Mouse (Mus musculus): ENCODE results near the gene S100a7a. TPM values are rescaled to one million over a fixed set of nuclear protein-coding genes. Genes with fewer than 3 reads are reported as not detected.

The S100a7a gene
- not detected in 2 replicates for polyA plus RNA-seq (2012)

DNA sequence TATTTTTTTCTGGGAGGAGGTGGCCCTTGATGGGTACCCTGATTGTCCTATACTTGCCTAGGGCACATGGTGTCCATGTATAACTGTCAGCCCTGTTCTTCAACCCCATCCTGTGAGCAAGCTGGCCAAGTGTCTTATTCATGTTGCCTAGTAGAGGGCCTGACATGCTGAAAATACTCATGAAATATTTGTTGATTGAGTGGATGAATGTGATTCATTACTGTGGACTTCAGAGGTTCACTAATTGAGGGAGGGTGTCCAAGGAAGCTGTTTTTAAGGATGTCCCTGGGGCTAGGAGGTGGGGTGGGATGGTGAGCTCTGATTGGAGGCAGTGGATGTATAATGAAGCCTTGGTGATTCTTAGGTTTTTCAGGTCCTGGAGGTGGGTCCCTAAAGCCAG is at the start of gene S100a7a:
Gene S100a7a, plus strand, starts transcription at position 301 of the 400 bp plus-strand sequence.
- TF ChIP-seq GATA1 (IDR thresholded peaks at IDR 0.05; ENCODE audit: low read length) = no peak

DNA sequence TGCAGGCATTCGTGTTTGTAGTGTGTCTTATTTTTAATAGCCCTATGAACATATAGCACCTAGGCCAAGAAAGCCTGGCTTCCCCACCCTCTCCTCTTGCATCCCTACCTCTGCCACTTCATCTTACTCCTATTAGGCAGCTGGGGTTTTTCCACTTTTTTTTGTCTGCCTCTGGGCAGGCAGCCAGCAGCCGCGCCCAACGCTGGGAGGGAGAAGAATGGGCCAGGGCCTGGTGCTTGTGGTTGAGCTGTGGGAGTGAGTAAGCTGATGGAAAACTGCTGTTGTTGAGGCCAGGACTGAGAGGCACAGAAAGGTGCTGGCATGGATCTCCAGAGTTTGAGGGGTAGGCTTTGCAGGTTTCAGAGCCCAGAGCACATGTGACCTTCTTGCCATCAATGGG is 49.4 kb upstream of the S100a7a start:
- no peak for TF ChIP-seq GATA1 (IDR thresholded peaks at IDR 0.05; ENCODE audit: low read length)

DNA sequence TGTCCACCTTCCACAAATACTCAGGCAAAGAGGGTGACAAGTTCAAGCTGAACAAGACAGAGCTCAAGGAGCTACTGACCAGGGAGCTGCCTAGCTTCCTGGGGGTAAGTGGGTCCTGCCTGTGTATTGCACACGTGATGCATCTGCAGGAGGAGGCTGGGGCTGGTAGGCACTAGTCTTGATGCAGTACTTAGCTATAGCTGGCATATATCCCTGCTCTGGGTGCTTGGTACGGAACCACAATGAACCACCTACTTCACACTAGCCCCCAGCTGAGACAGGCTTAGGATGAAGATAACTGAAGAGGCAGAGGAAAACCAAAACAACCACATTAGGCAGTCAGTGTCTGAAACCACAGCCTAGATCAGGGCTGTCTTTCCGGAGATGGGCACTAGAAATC is 48.8 kb upstream of the S100a7a start:
- no peak for TF ChIP-seq GATA1 (IDR thresholded peaks at IDR 0.05; ENCODE audit: low read length)

DNA sequence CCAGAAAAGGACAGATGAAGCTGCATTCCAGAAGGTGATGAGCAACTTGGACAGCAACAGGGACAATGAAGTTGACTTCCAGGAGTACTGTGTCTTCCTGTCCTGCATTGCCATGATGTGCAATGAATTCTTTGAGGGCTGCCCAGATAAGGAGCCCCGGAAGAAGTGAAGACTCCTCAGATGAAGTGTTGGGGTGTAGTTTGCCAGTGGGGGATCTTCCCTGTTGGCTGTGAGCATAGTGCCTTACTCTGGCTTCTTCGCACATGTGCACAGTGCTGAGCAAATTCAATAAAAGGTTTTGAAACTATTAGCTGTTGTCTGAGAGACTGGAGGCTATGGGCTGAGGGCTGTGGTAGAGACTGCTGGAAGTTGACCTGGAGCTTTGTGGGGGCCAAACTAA is 48.1 kb upstream of the S100a7a start:
- TF ChIP-seq GATA1 (IDR thresholded peaks at IDR 0.05; ENCODE audit: low read length) = no peak

DNA sequence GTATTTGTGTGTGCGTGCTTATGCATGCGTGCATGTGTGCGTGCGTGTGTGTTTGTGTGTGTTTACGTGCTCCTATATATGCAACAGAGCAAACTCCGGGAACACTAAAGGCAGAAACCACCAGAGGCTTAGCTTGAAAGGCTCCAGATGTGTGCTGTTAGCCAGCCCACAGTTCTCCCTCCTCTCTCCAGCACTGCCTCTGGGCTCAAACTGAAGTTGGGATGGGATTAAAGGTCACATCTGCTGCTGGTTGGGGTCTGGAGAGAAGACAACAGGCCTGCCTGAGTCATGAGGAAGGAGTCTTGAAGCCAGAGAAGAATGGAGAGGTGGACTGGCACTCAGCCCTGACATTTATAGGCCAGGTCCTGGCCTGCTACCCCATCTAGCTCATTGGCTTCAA is 47.6 kb upstream of the S100a7a start:
- no peak for TF ChIP-seq GATA1 (IDR thresholded peaks at IDR 0.05; ENCODE audit: low read length)

DNA sequence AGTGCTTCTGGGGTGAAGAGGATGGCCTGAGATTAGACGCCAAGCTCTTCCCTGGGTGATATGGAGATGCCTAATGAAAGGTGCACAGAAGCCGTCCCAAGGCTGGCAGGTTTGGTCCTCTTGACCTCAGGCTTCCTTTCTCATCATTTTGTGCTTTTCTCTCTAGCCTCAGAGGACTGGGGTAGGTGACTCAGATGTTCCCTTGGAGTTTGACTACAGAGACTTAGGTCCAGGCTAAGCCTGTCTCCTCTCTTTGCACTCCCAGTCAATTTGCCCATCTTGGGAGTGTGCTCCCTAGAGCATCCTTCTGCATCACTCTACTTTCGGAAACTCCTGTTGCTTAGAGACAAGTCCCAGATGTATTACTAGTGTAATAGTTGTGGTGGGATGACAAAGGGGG is 46.5 kb upstream of the S100a7a start:
- no peak for TF ChIP-seq GATA1 (IDR thresholded peaks at IDR 0.05; ENCODE audit: low read length)

DNA sequence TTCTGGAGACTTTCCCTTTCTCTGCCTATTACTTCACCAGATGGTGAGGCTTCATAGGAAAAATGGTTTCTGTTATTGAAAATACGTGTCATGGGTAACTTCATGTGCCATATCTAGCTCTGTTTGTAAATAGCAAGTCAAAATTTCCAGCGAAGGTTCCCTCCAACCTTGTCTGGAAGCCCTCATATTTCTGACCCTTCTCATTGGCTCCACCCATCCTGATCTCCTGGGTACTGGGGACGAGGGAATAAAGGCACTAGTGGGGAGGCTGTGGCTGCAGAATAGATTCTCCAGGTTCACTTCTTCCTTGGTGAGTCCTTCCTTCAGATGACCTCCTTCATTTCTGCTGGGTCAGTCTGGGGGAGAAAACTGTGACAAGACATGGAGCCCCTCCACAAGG is 45.6 kb upstream of the S100a7a start, which contains the start of gene S100a5:
Gene S100a5, plus strand, starts transcription at position 301 of the 400 bp plus-strand sequence.
- no peak for TF ChIP-seq GATA1 (IDR thresholded peaks at IDR 0.05; ENCODE audit: low read length)

DNA sequence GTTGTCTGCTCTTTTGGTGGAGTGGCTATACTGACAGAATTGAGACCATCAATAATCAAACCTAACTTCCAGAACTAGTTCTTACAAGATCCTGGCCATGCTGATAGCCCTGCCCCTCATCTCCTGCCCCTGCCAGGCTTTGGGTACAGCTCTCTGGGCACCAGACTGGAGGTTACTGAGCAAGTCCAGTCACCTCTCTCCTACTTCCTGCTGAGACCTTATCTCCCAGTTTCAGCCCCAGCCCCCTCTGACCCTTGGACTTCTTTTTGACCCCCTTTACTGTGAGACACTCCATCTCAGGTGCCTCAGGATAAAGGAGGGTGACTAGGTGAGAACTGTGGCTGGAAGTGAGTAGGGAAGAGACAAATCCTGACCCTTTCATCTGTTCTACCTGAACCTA is 44.7 kb upstream of the S100a7a start:
- no peak for TF ChIP-seq GATA1 (IDR thresholded peaks at IDR 0.05; ENCODE audit: low read length)

DNA sequence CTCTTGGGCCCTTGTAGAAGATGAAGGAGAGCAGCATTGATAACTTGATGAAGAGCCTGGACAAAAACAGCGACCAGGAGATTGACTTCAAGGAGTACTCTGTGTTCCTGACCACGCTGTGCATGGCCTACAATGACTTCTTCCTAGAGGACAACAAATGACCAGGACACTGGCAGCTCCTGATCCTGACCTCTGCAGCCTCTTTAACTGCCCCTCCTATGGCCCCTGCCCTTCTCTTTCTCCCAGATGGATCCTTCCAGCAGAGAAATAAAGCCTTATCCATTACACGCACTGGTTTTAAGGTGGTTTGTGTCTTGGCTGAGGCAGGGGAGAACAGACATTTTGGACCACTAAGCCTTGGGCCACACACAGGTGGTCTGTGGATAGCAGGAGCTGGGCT is 42.3 kb upstream of the S100a7a start:
- TF ChIP-seq GATA1 (IDR thresholded peaks at IDR 0.05; ENCODE audit: low read length) = no peak

DNA sequence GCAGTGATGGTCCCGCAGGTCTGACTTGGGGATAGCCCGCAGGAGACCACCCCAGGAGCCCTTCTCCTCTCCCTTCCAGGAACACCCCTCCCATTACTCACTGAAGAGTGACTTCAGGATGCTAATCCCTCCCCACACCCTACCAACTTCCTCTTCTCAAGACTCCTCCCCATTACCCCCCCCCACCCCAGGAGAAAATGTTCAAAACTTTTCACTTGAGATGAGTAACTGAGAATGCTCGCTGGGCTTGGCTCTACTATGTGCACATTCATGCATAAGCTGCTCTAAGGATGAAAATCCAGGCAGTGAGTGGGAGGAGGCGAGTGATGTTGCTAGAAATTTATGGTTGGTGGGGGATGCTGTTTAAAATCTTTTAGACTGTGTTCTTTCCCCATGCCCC is 41.8 kb upstream of the S100a7a start:
- TF ChIP-seq GATA1 (IDR thresholded peaks at IDR 0.05; ENCODE audit: low read length) = no peak

DNA sequence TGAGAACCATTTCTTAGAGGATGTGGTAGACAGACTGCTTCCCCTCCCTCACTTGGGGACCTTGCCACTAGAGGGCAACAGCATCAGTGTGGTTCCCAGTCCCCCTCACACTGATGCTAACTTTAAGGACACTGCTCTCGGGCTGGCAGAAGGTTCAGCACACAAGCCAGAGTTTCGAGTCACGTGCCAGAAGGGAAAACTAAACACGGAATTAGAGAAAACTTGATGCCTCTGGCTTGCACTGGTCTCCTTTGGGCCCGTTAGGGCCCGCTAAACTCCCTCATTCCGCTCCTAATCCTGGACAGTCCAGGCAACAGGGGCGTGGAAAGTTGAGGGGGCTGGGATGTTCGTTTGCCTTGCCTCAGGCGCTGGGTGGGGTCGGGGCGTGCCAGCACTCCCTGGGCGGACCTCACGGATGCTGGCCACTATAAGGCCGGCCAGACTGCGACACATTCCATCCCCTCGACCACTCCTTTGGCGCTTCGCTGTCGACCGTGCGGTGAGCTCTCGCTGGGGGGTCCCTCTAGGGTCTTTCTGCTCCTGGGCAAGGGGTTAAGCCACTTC is 41.0 kb upstream of the S100a7a start, which contains the start of gene S100a6:
Gene S100a6, plus strand, starts transcription at position 155 of the 564 bp plus-strand sequence.
- TF ChIP-seq GATA1 (IDR thresholded peaks at IDR 0.05; ENCODE audit: low read length) = no peak

DNA sequence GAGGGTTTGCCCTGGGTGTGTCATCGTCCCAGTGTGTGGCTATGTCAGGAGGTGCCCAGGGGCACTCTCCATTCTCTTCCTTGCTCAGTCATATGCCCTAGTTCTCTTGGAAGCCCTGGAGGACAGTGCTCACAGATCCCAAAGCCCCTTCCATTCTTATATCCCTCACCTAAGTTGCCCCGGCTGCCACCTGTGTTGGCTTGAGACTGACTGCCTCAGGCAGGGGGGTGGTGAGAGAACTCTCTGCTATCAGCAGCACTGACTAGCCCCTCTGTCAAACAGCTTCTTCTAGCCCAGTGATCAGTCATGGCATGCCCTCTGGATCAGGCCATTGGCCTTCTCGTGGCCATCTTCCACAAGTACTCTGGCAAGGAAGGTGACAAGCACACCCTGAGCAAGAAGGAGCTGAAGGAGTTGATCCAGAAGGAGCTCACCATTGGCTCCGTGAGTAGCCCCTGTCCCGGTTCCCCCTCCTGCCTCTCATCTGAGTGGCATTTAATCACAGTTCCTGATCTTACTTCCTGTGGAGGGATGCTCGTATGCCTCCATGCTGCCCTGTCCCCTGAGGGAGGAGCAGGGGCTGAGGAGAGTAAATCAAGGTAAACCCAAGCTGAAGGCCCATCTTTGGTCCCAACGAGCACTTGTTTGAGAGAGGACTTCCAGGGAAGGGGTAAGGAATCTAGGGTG is 40.2 kb upstream of the S100a7a start:
- TF ChIP-seq GATA1 (IDR thresholded peaks at IDR 0.05; ENCODE audit: low read length) = no peak

DNA sequence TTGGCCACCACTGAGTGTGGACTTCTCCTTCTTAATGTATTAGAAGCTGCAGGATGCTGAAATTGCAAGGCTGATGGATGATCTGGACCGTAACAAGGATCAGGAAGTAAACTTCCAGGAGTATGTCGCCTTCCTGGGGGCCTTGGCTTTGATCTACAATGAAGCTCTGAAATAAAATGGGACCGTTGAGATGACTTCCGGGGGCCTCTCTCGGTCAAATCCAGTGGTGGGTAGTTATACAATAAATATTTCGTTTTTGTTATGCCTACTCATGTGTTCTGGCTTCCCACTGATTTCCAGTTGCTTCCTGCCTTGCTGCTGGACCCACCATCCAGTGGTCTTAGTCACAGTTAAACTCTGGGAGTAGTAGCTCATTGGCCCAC is 39.7 kb upstream of the S100a7a start:
- no peak for TF ChIP-seq GATA1 (IDR thresholded peaks at IDR 0.05; ENCODE audit: low read length)

DNA sequence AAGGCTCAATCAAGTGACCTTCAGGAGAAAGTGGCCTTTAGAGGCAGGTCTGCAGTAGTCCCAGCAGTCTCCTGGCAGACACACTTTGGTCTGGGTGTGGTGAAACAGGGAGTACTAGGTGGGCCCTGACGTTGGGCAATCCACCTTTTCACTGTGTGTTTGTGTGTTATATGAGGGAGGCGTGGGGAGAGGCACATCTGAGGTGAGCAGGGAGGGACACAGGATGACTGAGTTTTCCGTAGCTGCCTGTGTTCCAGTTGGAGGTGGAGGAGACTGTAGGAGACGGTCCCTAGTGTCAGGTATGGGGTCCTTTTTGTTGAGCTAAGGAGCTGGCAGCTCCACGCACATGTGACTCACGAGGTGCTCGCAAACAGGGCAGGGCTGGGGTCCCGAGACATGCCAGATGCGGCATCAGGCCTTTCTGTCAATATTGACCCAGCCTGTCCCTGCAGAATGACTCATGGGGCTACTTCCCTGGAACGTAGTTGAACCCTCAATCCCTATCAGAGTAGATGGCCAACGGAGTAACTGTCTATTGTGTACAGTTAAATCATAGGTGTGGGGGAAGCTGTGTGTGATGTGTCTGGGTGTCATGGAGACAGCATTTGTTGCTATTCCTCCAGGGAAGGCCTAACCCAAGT is 39.1 kb upstream of the S100a7a start:
- no peak for TF ChIP-seq GATA1 (IDR thresholded peaks at IDR 0.05; ENCODE audit: low read length)

DNA sequence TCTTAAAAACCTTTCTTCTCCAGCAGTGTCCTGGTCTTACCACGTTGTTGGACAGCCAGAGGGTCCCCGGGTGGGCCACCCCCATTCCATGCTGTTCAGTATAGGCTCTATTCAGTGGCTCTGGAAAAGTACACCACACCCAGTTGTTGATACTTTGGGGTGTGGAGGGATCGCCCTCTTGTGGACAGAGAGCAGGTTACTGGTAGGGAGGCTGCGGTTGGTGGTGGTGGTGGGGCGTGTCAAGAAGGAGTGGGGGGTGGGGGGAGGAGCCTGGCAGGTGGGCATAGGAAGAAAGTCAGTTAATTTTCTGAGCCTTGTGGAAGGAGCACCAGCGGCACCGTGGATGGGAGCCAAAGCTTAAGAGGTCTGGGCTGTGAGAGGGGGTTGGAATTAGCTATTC is 38.4 kb upstream of the S100a7a start:
- TF ChIP-seq GATA1 (IDR thresholded peaks at IDR 0.05; ENCODE audit: low read length) = no peak

DNA sequence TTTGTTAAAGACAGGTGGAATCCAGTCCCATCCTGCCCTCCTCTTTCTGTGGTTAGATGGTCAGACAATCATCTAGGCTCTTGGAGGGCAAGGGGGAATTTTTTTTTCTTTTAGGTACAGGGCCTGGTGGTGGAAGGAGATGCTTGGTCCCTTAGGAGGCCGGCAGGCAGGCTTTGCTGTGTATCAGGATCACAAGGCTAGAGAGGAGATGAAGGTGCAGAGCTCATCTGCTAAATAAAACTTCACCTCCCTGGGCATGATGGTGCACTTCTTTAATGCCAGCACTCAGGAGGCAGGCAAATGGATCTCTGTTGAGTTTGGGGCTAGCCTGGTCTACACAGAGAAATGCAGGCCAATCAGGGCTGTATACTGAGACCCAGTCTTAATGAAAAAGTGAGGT is 37.9 kb upstream of the S100a7a start:
- TF ChIP-seq GATA1 (IDR thresholded peaks at IDR 0.05; ENCODE audit: low read length) = no peak

DNA sequence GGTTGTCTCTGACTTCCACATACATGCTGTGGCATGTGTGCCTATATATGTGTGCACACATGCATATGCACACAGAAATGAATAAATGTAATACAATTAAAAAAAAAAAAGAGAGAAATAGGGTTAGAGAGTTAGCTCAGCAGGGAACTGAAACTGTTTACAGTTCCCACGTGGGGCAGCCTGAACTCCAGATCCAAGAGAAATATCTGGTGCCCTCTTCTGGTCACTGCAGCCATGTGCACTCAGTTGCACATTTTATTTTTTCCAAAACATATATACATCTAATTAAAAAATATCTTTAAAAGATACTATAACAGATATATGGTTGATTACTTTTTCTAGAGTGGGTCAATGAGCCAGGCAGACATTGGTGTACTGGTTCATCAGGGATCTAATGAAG is 36.2 kb upstream of the S100a7a start:
- TF ChIP-seq GATA1 (IDR thresholded peaks at IDR 0.05; ENCODE audit: low read length) = no peak

Measured in G1E-ER4 (cell line).